Mouse (Mus musculus) heart, adult 2 months (tissue): ENCODE measurements at regions not wholly inside any gene's neighbourhood (a gene's known extent, or its start where the extent isn't known, plus 50 kb on each side); places are given as distances from the start of the nearest gene placed in this dataset.

Experiments used
- CTCF ChIP-seq: fragments of 200-600 bp; IDR thresholded peaks from 2 replicates; pipeline ENCODE4 v1.8.1; 2022; ENCODE audit warnings: antibody characterized with exemption, mild to moderate bottlenecking, moderate library complexity
- EP300 ChIP-seq: fragments of 200-500 bp; IDR thresholded peaks from 2 replicates; pipeline ENCODE4 v1.6.1; 2011; ENCODE audit warnings: low read depth, low read length, control low read depth; ENCODE audit not compliant: insufficient read depth
- POLR2A ChIP-seq: fragments of 200-500 bp; IDR thresholded peaks from 2 replicates; pipeline ENCODE4 v1.6.1; 2011; ENCODE audit warnings: mild to moderate bottlenecking, low read depth, low read length, control low read depth; ENCODE audit not compliant: insufficient read depth

- no peak for TF ChIP-seq POLR2A
- no peak for TF ChIP-seq CTCF
- no peak for TF ChIP-seq EP300
Observed at GRCm38 (mm10) chr11:45782435-45782834, 69.4 kb upstream of the Clint1 start.
